Mouse (Mus musculus): Measurements from ENCODE around the gene Csnk1g1.
A peak's percentile ranks its signal among the peaks of the same experiment; 100 is the strongest.

DNA sequence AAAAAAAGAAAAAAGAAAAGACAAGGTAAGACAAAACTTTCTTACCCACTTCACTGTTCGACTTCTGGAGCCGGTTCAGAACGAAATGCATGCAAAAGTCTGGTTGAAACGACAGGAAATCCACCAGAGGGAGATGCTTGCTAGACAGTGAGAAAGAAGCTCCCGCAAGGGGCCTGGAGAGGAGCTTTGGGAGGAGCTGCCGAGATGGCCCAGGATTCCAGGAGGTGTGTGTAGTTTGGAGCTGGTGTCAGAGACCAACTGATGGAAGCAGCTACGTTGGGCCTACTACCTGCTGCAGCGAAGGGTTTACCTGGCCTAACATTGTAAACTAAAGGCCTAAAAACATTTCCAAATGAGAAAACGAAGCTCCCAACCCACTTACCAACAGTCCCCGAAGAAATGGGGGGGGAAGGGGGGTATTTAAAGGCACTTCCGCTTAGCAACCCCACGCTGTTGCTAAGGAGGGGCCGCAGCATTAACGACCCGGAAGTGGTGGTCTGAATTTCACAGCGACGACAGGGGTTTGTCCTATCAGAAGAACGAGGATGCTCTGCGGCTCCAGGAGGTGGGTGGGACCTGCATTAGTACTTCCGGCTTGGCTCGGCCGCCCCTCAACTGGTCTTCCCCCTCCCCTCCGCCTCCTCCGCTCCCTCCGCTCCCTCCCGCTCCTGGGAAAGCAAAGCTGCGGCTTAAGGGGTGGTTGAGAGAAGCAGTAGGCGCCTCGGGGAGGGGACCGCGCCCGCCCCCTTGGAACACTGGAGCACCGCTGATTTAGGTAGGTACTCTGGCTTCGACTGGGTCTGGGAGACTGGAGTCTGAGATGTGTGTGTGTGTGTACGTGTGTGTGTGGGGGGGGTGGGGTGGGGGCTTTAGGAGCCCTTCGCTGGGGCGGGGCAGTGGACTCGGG is at the start of gene Csnk1g1, which contains the start of gene Trip4:
- TF ChIP-seq EP300 (IDR thresholded peaks at IDR 0.05; ENCODE audit: low read depth) = no peak; the same call in 1 of the 2 replicates
- TF ChIP-seq CTCF (IDR thresholded peaks at IDR 0.05; ENCODE audit: low read depth) = peak; percentile 58

Data from liver, postnatal 0 days (tissue).